8 mouse cellular contexts compared by ENCODE assay signal in genomic region chr5:72855685-72856124, GRCm38 (mm10). TPM values are rescaled to one million over a fixed set of nuclear protein-coding genes. Genes with fewer than 3 reads are reported as not detected.
DNase-seq lines count a peak whose midpoint lies in the region; ATAC-seq lines count a peak whose summit lies in the region.

No protein-coding gene starts in this region.

- H3K4me3 ChIP-seq in stomach, embryonic 15.5 days (replicated peaks), result no peak overlapping the region

- H3K9me3 ChIP-seq in stomach, embryonic 15.5 days, result no peaks in the 10 kb centered on the region

- peak; percentile 72; the same call in 1 of the 2 replicates for ATAC-seq in stomach, embryonic 15.5 days (ENCODE audit: insufficient read depth, low FRiP score, low read depth)

- 10% methylated on average over 3 of the region's 3 CpGs for WGBS in stomach, embryonic 15.5 days

- H3K4me2 ChIP-seq in stomach, embryonic 15.5 days, result no peak overlapping the region

- no peaks in the 10 kb centered on the region for H3K36me3 ChIP-seq in stomach, embryonic 15.5 days

- peak overlapping the region; percentile 73; the same call in 1 of the 2 replicates for H3K27ac ChIP-seq in stomach, embryonic 15.5 days

- peak; percentile 100 for DNase-seq in 3T3-L1 (ENCODE audit: low read depth, low spot score)
- DNase-seq in adrenal gland, postnatal 25 days, result peak; percentile 88
- peak; percentile 74 to 90 for DNase-seq in frontal cortex, adult 2 months (ENCODE audit: extremely low spot score in 1 of 2, low spot score in 1 of 2)
- peak; percentile 89 to 90 for DNase-seq in heart, postnatal 36 days
- peak; percentile 87 to 89 for DNase-seq in layer of hippocampus, adult 8-10 months (ENCODE audit: low spot score in 2 of 2)
- DNase-seq in lung, postnatal 36 days, result peak; percentile 75
- no peak for DNase-seq in thymus, postnatal 4 days

- peaks cover 11% of the 10 kb centered on the region; the same call in 1 of the 2 replicates for H3K4me1 ChIP-seq in stomach, embryonic 15.5 days

- no peaks in the 10 kb centered on the region for H3K27me3 ChIP-seq in stomach, embryonic 15.5 days (replicated peaks)

- intact Hi-C loops in heart, postnatal 36 days (cut with DNase I), result no loop called here

- H3K9ac ChIP-seq in stomach, embryonic 15.5 days, result no peak overlapping the region

RNA-seq across cellular contexts. Expression of gene Tec, which starts 12.6 kb away (rescaled TPM):
- 2.1 and 2.3 TPM in 2 replicates for total RNA-seq in adrenal gland, postnatal 25 days (2021)
- polyA plus RNA-seq in frontal cortex, adult 2 months (2012; rRNA removed), result 2.6 and 3.2 TPM in 2 replicates
- 10 to 100 TPM; 11.0 to 16.9 TPM for total RNA-seq in heart, postnatal 36 days (2021)
- 1 to 10 TPM; 1.1 to 5.9 (median 4.1) TPM for total RNA-seq in layer of hippocampus, adult 8-10 months (2022)
- polyA plus RNA-seq in stomach, embryonic 15.5 days (2015; fragmentation: Nextera tagmentation; extraction: Ambion mirVana), result 9.9 and 10.8 TPM in 2 replicates

RNA-seq across cellular contexts. Expression of gene Slain2, which starts 58.4 kb away (rescaled TPM):
- 57.9 and 59.1 TPM in 2 replicates for total RNA-seq in adrenal gland, postnatal 25 days (2021)
- polyA plus RNA-seq in frontal cortex, adult 2 months (2012; rRNA removed), result 14.3 and 15.4 TPM in 2 replicates
- total RNA-seq in heart, postnatal 36 days (2021), result 100 to 1,000 TPM; 145 to 163 TPM
- 10 to 100 TPM; 23.7 to 26.8 (median 25.7) TPM for total RNA-seq in layer of hippocampus, adult 8-10 months (2022)
- 15.2 and 16.2 TPM in 2 replicates for polyA plus RNA-seq in stomach, embryonic 15.5 days (2015; fragmentation: Nextera tagmentation; extraction: Ambion mirVana)
